Mouse (Mus musculus) adrenal gland, postnatal 4 days (tissue): ENCODE measurements around the gene Nhlrc1. TPM values are rescaled to one million over a fixed set of nuclear protein-coding genes. Genes with fewer than 3 reads are reported as not detected.

ENCODE experiments used
- DNase-seq, 2 experiments: peaks; one replicate each; pipeline ENCODE4 v3.0.0; 2021 to 2022; ENCODE audit warnings: low spot score in 2 of 2, mixed read lengths in 2 of 2
- long read RNA-seq, 2 experiments: library from polyadenylated mRNA; stranded (forward); transcript quantifications; one replicate each; pipeline ENCODE4 v2.0.0; 2021
- total RNA-seq, 2 experiments: library from RNA; stranded (reverse); gene quantifications; 2 replicates each; pipeline ENCODE4 v1.2.3; 2021

The Nhlrc1 gene
- 1 to 10 TPM; 5.1 to 6.1 TPM for total RNA-seq
- long read RNA-seq, experiment 1, transcript Nhlrc1-201 (1 exons, 2,294 nt) = major isoform, 11 of 11 reads
- long read RNA-seq, experiment 1, partial matches to known transcripts = 0 of 11 reads
- long read RNA-seq, experiment 1, other reads (novel, unspliced or antisense) = 0 of 11 reads
- long read RNA-seq, experiment 2, transcript Nhlrc1-201 (1 exons, 2,294 nt) = major isoform, 28 of 28 reads
- long read RNA-seq, experiment 2, partial matches to known transcripts = 0 of 28 reads
- long read RNA-seq, experiment 2, other reads (novel, unspliced or antisense) = 0 of 28 reads

GRCm38 (mm10) chr13:47014334-47015194, at the start of gene Nhlrc1:
Gene Nhlrc1, minus strand, starts transcription at chr13:47014850.
- DNase-seq = peak; percentile 71

DNA sequence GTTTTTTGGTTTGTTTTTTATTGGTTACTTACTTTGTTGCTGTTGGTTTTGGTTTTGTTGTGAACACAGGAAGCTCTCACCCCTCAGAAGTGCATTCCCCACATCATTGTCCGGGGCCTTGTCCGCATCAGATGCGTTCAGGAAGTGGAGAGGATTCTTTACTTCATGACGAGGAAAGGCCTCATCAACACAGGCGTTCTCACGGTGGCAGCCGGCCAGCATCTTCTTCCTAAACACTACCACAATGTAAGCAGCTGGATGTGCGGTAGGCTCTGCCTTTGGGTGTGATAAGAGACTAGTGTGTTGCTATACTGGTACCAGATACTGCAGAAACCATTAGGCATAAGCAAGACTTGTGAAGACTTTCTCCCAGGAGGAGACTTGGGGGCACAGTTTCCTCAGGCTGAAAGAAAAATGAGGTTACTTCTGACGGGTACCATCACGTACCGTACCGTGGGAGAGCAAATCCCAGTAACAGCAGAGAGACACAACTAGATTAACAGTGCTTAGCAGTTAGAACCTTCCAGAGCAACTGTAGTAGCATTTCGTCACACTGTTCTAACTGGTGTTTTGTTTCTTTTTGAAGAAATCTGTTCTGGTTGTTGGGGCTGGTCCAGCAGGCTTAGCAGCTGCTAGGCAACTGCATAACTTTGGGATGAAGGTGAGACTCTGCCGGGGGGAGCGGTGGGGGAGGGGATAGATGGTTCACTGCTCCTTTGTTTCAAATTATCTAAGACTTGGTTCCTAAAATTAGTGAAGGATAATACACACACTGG, 49.5 kb upstream of the Nhlrc1 start:
- no peak for DNase-seq

GRCm38 (mm10) chr13:47062756-47063155, 48.1 kb upstream of the Nhlrc1 start:
- no peak for DNase-seq

- no peak for DNase-seq
These were observed 42.1 kb upstream of the Nhlrc1 start for GRCm38 (mm10) chr13:47056781-47057180.

GRCm38 (mm10) chr13:47056126-47056525, 41.5 kb upstream of the Nhlrc1 start:
- no peak for DNase-seq

GRCm38 (mm10) chr13:47053971-47054370, 39.3 kb upstream of the Nhlrc1 start:
- DNase-seq = no peak

DNA sequence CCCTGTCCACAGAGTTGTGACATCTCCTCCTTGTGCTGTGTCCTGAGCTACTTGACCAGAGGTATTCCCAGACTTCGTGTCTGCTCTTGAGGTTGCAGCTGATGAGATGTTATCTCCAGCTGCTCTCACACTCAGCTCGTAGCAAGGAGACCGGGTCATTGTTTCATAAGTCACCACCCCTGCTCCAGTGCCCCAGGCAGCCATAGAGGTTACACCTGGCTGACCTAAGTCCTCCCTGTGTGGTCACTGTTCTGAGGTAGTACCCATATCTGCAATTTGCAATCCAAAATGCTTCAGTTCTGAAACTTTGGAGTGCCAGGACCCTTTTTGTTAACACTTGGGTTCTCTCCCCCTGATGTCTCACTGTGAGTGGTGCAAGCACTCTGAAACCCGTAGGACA, 35.4 kb upstream of the Nhlrc1 start:
- DNase-seq = no peak

DNA sequence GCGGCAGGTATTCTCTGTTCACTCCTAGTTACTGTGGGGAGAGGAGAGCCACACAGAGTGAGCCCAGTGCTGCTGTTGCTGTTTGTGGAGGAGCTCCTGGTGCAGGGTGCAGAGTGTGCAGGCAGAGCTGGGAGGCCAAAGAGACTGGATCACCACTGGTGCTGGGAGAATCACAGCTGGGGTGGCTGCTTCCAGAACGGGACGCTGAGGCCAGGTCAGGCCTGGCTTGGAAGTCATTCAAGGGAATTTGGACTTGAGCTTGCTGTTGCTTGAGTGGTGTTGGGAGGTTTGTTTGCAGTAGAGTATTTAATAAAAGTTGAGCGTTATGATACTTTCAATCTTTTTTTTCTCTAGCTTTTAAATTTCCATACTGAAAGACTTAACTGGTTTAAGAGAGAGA, 33.3 kb upstream of the Nhlrc1 start:
- no peak for DNase-seq

DNA sequence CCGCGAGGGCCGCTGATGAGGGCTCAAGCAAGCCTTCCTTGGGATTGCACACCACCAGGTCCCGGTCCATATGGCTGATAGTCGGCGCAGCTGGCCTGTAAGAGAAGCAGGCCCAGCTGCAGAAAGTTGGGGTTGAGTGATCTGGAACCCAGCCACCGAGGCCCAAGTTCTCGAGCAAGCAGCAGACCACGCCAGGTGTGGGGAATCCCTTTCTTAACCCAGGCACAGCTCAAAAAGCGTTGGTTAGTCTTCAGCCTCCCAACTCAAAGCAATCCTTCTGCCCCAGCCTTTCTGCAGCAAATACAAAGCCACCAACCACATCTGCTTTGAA, 29.9 kb upstream of the Nhlrc1 start, which contains the start of gene Tpmt:
TSS of gene Tpmt (minus strand) at position 121 of the 331 bp plus-strand sequence.
- no peak for DNase-seq

DNA sequence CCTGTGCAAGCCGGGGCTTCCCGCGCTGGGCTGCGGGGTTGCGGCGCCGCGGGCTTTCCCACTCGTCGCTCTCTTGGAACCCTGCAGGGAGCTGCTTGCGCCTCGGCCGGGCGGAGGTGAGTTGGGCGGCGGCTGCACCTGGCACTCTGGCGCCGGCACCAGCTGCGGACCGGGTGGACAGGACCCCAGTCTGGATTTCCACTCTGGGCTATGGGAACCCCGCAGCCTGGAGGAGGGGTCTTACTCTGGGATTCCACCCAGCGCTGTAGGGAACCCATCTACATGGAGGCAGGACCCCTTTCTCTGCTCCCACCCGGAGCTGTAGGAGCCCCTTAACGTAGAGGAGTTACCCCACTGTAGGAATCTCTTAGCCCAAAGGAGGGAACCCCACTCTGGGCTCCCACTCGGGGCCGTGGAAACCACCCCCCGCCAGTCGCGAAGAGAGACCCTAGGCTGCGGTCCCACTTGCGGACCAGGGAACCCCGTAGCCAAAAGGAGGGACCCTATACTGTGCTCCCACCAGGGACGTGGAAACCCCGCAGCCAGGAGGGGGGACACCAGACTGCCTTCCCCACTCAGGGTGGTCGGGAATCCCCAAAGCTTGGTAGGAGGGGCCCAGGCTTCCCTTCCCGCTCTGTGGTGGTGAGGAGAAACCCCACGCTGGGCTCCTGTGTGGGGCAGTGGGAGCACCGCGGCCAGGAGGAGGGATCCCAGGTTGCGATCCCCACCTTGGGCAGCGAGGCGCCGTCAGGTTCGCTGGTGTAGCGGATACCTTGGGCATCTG, 29.4 kb upstream of the Nhlrc1 start:
- peak in 1 of 2 experiments; percentile 7 for DNase-seq

DNA sequence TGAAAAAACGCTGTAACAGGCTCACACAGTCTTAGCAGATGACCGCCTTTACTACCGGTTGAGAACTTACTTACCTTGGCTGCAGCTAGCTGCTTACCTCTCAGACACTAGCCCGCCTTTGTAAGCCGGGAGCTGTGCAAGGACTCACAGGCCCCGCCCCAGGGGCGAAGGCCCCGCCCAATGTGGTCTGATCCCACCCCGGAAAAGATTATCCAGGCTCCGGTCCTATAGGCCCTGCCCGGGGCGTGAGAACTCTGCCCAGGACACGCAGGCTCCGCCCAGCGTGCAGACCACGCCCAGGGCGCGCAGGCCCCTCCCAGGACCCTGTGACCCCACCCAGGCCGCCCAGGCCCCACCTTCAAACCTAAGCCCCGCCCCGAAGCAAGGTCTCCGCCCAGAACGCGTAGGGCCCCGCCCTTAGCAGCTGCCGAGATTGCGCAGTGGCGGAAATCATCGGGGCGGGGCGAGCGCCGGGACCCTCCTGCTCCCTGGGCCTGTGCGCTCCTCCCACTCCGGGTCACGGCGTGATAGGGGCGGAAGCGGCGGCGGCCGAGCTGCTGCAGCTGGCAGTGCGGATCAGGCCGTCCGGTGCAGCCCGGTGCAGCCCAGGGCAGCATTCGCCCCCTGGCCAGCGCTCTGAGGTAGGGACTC, 28.5 kb upstream of the Nhlrc1 start, which contains the start of gene Kdm1b:
TSS of gene Kdm1b (plus strand) at position 470 of the 651 bp plus-strand sequence.
- DNase-seq = peak; percentile 99 to 100

DNA sequence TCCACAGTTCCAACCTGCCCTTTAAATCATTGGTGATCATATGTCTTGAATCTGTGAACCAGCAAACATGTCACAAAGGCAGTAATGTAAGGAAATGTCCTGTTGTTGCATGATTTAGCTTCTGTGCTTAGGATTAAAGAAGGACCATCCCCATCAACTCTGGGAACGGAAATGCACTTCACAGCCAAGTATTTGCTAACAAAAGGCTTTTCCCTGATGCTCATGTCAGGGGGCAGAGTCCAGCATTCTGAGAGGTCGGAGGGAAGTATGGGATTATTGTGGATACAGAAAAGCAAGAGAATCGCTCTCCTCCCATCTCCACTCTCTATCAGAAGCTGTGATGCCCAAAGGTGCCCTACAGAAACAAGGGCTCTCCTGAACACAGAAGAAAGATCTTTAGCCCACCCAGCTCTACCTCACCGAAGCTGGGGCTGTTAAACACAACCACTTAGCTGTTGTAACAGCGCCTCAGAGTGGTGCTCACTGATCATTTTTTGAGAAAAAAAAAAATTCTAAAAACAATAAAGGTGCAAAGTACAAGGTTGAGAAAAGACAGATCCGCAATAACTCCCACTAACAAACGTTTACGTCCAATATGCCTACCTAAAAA, 27.5 kb upstream of the Nhlrc1 start:
- DNase-seq = no peak

DNA sequence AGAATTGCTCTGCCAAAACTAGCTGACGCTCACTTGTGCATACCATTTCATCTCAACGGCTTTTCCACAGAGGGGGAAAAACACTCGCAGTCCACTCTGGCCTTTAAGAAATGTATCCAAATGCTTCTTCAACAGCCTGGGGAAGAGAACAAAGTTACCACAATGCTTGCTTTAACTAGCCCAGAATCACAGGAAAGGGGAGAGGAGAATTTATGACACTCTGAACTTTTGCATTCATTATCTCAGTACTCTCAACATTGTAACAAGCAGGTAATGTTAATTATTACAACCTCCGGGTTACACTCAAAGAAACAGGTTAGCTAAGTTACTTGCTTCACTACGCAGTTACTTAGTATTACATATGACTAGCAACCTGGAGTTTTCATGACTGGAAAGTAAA, 25.4 kb upstream of the Nhlrc1 start:
- no peak for DNase-seq

DNA sequence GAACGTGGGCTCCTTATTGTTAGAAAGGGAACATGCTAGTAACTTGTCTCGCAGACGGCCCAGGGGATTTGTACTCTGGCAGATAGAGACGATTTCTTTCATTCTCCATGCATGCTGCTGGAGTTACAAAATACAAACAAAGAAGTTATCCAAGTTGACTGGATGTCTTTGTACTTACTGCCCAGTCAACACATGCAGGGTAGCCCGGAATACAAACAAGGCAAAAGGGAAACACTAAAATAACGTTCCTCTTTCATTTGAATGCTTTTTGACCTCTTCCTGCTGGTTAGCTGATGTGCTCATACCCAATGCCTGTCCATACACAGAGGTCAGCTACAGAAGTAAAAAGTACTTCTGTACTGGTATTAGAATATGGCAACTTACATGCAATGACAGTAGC, 23.3 kb upstream of the Nhlrc1 start:
- DNase-seq = no peak

DNA sequence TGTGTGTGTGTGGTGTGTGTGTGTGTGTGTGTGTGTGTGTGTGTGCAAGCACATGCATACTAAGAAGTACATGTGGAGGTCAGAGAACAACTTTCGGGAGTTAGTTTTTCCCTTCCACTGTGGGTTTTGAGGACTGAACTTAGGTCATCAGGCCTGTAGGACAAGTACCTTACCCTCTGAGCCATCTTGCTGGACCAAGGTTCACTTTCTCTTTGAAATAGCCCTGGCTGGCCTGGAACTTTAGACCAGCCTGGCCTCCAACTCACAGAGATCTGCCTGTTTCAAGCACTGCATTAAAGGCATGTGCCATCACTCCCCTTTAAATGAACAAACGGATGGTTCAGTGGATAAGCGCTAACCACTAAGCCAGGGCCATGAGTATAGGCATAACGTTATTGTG, 19.0 kb upstream of the Nhlrc1 start:
- no peak for DNase-seq

DNA sequence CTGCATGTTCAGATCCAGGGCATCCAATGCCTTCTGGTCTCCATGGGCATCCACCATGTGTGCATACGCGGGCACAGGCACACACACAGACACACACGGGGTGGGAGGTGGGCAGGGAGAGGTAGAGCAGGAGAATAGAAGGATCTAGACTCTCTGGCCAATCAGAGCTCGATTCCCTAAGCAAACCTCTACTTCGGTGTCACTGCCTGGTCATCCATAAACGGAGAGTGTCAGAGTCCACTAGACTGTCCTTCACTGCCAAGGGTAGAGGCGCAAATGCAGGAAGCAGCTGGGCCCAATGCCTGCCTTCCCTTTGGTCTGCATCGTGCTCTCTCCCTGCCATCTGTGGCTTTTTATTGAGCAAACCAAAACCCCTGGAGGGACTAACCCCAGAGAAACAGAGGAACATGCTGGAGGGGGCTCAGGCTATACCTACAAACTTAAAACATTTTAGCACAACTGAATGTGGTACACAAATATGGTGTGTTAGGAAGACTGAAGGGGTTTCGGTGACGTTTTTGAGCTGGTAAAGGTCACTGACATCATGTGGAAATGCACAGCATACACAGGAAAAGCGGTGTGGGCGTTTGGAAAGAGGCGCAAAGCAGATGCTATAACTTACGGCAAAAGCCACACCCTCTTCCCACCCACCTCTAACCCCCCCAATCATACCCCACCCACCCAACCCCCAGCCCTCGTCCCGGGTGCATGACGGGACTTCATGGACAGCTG, 15.9 kb upstream of the Nhlrc1 start:
- DNase-seq = no peak

DNA sequence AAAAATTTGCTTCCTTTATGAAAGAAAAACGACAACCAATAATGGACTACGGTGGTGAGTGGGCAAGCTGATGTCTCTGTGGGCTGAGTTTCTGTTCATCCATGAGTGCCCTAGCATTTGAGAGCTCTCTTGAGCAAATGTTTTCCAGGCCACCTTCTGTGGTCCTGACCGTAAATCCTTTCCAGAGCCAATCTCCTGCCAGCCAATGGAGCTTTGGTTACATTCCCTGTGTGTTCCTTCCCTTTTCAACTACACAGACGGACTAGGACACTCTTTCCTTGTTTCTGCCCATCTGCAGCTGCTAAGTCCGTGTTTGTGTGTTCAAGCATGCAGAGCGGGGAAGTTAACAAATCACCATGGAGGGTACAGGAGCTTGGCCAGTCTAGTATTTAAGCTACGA, 6.1 kb upstream of the Nhlrc1 start:
- no peak for DNase-seq

- DNase-seq = no peak
These were observed 5.1 kb upstream of the Nhlrc1 start for GRCm38 (mm10) chr13:47019774-47020173.

DNA sequence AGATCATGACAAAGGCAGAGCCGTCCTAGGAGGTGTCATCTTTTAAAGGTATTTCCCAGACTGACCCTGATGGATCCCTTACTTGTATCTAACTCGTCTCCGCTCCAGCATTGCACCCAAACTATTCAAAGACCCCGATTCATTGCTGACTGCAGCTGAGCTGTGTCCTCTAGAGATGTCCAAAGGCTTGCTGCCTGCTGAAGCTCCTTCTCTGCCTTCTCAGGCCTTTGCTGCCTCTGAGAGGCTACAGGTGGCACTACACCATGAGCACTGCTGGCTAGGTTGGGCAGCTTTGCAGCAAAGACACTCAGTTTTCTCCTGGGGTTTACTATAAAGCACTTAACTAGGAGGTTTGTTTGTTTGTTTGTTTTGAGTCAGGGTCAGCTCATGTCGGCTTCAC, 2.6 kb upstream of the Nhlrc1 start:
- peak in 1 of 2 experiments; percentile 26 for DNase-seq
